Mouse (Mus musculus) hindbrain, embryonic 10.5 days (tissue): ENCODE results near the gene Slc15a1. TPM values are rescaled to one million over a fixed set of nuclear protein-coding genes. Genes with fewer than 3 reads are reported as not detected.

Source experiments
- DNase-seq: peaks from one replicate; pipeline ENCODE4 v3.0.0-alpha.2; 2017; ENCODE audit warnings: low spot score
- H3K27ac ChIP-seq: fragments of 300-500 bp; sonication (generic); 2 replicates; pipeline ENCODE4 v1.5.1; 2016; ENCODE audit warnings: mild to moderate bottlenecking, moderate library complexity
- H3K27me3 ChIP-seq: fragments of 300-500 bp; sonication (generic); 2 replicates; pipeline ENCODE4 v1.6.1; 2016; ENCODE audit warnings: mild to moderate bottlenecking; ENCODE audit not compliant: poor library complexity, insufficient read depth, severe bottlenecking
- H3K36me3 ChIP-seq: fragments of 300-500 bp; sonication (generic); 2 replicates; pipeline ENCODE4 v1.6.1; 2016; ENCODE audit warnings: mild to moderate bottlenecking, moderate library complexity
- H3K4me1 ChIP-seq: fragments of 300-500 bp; sonication (generic); replicated peaks from 2 replicates; pipeline ENCODE4 v1.6.1; 2016; ENCODE audit warnings: mild to moderate bottlenecking
- H3K4me3 ChIP-seq: fragments of 300-500 bp; sonication (generic); 2 replicates; pipeline ENCODE4 v1.5.1; 2016; ENCODE audit warnings: mild to moderate bottlenecking, moderate library complexity
- H3K9me3 ChIP-seq: fragments of 300-500 bp; sonication (generic); 2 replicates; pipeline ENCODE4 v1.6.1; 2016; ENCODE audit warnings: mild to moderate bottlenecking, moderate library complexity
- WGBS: fragments of 180-500 bp; shearing (Covaris S2); methylation state at CpG from one replicate; pipeline ENCODE4 v1.1.7; 2016; 5-methylcytosine and 5-hydroxymethylcytosine counted together
- polyA plus RNA-seq: library from polyadenylated mRNA; unstranded; fragments of >200 nt; fragmentation: Nextera tagmentation; extraction: Ambion mirVana; gene quantifications from 2 replicates; pipeline ENCODE4 v1.2.1, GENCODE M21; 2016

The Slc15a1 gene
- polyA plus RNA-seq, result 0.05 and 0.12 TPM in 2 replicates

- H3K4me1 ChIP-seq, result peaks cover 18% of the 10 kb centered on the region
- peak within 1 kb of the TSS; percentile 44 for H3K4me3 ChIP-seq
- peaks cover 41% of the 10 kb centered on the region for H3K27me3 ChIP-seq
- no peaks in the 10 kb centered on the region for H3K9me3 ChIP-seq
- H3K27ac ChIP-seq, result peak within 1 kb of the TSS; percentile 16; the same call in 1 of the 2 replicates
- H3K36me3 ChIP-seq, result no peaks in the 10 kb centered on the region
- DNase-seq, result peak; percentile 18
- WGBS, result 7% methylated on average over 33 of the region's 33 CpGs
Observed at GRCm38 (mm10) chr14:121504781-121505484, at the start of gene Slc15a1. Gene Slc15a1, minus strand, starts transcription at chr14:121505252.

DNA sequence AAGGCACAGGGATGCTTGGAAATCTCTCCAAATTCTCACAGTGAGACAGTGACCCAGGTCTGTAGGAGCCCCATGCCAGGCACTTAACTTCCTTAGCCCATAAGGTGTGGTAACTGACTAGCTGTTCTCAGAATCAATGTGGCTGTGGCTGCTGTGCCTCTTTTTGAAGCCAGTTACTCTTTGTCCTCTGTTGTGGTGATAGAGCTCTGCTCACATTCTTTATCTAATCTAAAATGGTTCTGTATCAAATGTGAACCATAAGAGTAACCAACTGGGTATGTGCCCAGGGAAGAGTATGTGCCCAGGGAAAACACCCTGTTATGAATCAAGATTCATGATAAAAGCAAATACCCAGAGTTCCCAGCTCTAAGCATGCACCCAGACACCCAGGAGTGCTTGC is 48.7 kb upstream of the Slc15a1 start:
- Histone ChIP-seq H3K9me3 (no peaks in the 10 kb centered on the region), H3K4me1 (peaks cover 10% of the 10 kb centered on the region), H3K36me3 (no peaks in the 10 kb centered on the region), H3K4me3 (no peak overlapping the region), H3K27me3 (peaks cover 3% of the 10 kb centered on the region), H3K27ac (no peak overlapping the region)
- no peak for DNase-seq

DNA sequence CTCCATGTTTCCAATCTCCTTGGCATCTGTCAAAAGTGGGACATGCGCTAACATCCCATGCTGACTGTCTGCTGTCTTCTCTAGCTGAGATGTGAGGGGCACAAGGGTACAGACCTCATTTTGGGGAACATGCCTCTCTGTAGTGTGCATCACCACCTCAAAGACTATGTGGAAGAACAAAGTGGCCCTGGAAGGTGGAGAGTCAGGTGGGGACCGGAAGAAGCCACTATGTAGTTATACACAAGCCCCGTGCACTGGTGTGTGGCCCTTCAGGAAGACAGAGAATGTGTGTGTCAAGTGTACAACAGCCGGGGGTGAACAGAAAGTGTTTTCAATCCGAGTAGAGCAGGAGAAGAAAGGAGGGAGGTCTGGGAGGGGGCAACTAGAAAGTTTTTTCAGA is 47.5 kb upstream of the Slc15a1 start:
- Histone ChIP-seq H3K4me3 (no peak overlapping the region), H3K27me3 (peaks cover 3% of the 10 kb centered on the region), H3K4me1 (peaks cover 13% of the 10 kb centered on the region), H3K36me3 (no peaks in the 10 kb centered on the region), H3K27ac (no peak overlapping the region), H3K9me3 (no peaks in the 10 kb centered on the region)
- no peak for DNase-seq
- WGBS, result 77% methylated on average over 5 of the region's 5 CpGs

DNA sequence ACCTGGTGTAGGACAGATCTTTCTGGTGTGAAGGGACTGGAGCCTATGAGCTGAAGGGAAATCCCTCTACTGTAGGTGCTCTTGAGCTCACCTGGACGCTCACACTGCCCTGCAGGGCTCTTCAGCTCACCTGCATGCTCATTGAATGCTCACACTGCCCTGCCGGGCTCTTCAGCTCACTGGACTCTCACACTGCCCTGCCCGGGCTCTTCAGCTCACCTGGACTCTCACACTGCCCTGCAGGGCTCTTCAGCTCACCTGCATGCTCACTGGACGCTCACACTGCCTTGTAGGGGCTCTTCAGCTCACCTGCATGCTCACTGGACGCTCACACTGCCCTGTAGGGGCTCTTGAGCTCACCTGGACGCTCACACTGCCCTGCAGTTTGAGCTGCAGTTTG is 44.8 kb upstream of the Slc15a1 start:
- H3K27me3 ChIP-seq, result peaks cover 3% of the 10 kb centered on the region
- WGBS, result 72% methylated on average over 6 of the region's 6 CpGs

GRCm38 (mm10) chr14:121547745-121548144 is 42.7 kb upstream of the Slc15a1 start:
- no peak overlapping the region for H3K4me3 ChIP-seq
- no peaks in the 10 kb centered on the region for H3K9me3 ChIP-seq
- DNase-seq, result peak; percentile 25
- peaks cover 3% of the 10 kb centered on the region for H3K27me3 ChIP-seq
- H3K27ac ChIP-seq, result no peak overlapping the region
- H3K4me1 ChIP-seq, result peaks cover 9% of the 10 kb centered on the region
- no peaks in the 10 kb centered on the region for H3K36me3 ChIP-seq
- WGBS, result 51% methylated on average over 7 of the region's 7 CpGs

More for the DNA sequence above, 44.8 kb upstream of the Slc15a1 start:
- Histone ChIP-seq H3K4me3 (no peak overlapping the region), H3K36me3 (no peaks in the 10 kb centered on the region), H3K27ac (no peak overlapping the region), H3K4me1 (peaks cover 9% of the 10 kb centered on the region), H3K9me3 (no peaks in the 10 kb centered on the region)
- DNase-seq, result no peak

DNA sequence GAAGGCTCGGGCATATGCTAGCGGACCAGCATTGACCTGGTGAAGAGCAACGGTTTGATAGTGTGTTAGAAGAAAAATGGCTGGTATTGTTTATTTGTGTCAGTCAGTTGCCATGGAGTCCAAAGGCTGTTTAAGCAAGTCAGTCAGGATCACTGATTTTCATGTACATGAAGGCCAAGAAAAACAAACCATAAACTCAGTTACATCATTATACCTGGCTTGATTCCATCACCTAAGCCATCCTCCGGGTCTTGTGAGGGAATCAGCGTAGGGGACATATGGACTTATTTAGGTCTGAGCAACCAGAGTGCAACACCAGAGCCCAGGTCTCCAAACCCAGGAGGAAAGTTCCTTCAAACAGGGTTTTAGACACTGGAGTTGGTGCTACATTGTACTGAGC is 41.6 kb upstream of the Slc15a1 start:
- Histone ChIP-seq H3K36me3 (no peaks in the 10 kb centered on the region), H3K9me3 (no peaks in the 10 kb centered on the region), H3K27ac (0 out of 2 replicates have a peak overlapping the region, but pooled peaks have one; percentile 50), H3K4me3 (no peak overlapping the region), H3K27me3 (peaks cover 3% of the 10 kb centered on the region; the same call in 1 of the 2 replicates), H3K4me1 (peaks cover 9% of the 10 kb centered on the region)
- 90% methylated on average over 5 of the region's 5 CpGs for WGBS
- DNase-seq, result no peak

GRCm38 (mm10) chr14:121545551-121546331 is 40.7 kb upstream of the Slc15a1 start:
- DNase-seq, result no peak
- peaks cover 9% of the 10 kb centered on the region for H3K4me1 ChIP-seq
- no peak overlapping the region for H3K4me3 ChIP-seq
- 80% methylated on average over 14 of the region's 14 CpGs for WGBS
- H3K36me3 ChIP-seq, result no peaks in the 10 kb centered on the region
- H3K27me3 ChIP-seq, result peaks cover 3% of the 10 kb centered on the region; the same call in 1 of the 2 replicates
- H3K9me3 ChIP-seq, result no peaks in the 10 kb centered on the region
- no peak overlapping the region for H3K27ac ChIP-seq

GRCm38 (mm10) chr14:121541262-121541661 is 36.2 kb upstream of the Slc15a1 start:
- Histone ChIP-seq H3K27ac (no peak overlapping the region), H3K27me3 (no peaks in the 10 kb centered on the region), H3K9me3 (no peaks in the 10 kb centered on the region), H3K4me1 (no peaks in the 10 kb centered on the region), H3K4me3 (no peak overlapping the region), H3K36me3 (no peaks in the 10 kb centered on the region)
- WGBS, result 91% methylated on average over 7 of the region's 7 CpGs
- no peak for DNase-seq

DNA sequence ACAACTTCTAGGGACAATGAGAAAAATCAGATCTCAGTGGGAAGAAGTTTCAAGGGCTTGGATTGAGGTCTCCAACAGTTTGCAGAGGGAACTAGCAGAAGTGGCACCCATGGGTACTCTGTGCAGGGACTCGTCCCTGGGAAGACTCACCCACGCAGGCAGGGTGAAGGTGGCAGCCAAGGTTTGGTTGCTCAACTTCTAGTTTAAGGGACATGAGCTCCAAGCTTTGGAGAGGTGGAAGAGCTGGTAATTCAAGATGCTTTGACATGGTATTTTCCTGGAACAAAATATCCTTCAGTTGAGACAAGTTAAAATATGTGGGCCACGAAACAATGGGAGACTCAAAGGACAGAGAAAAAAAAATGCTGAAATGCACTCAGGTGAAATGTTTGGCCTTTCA is 29.4 kb upstream of the Slc15a1 start:
- H3K36me3 ChIP-seq, result no peaks in the 10 kb centered on the region
- DNase-seq, result no peak
- H3K4me1 ChIP-seq, result no peaks in the 10 kb centered on the region
- no peak overlapping the region for H3K27ac ChIP-seq
- WGBS, result 87% methylated on average over 3 of the region's 3 CpGs
- H3K4me3 ChIP-seq, result no peak overlapping the region
- no peaks in the 10 kb centered on the region for H3K9me3 ChIP-seq
- no peaks in the 10 kb centered on the region for H3K27me3 ChIP-seq

DNA sequence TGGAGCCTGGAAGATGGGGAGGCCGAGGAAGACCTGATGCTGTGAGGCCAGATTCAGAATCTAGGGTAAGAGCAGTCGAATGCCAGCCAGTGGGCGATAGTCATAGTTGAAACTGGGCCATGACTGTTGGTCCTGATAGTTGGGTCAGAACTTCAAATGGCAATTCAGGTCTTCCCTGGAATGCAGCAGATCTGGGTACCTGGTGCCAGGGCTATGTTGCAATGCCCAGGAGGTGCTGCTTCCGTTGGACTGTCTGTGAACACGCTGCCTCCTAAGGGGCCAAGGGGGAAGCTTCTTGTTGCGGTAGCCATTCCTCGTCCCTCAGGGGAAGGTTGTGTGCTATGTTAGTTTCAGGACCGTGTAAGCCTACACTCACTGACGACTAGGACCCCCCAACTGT is 25.8 kb upstream of the Slc15a1 start:
- 82% methylated on average over 9 of the region's 9 CpGs for WGBS
- Histone ChIP-seq H3K36me3 (no peaks in the 10 kb centered on the region), H3K4me1 (no peaks in the 10 kb centered on the region), H3K27me3 (no peaks in the 10 kb centered on the region), H3K9me3 (no peaks in the 10 kb centered on the region), H3K4me3 (no peak overlapping the region), H3K27ac (no peak overlapping the region)
- no peak for DNase-seq

DNA sequence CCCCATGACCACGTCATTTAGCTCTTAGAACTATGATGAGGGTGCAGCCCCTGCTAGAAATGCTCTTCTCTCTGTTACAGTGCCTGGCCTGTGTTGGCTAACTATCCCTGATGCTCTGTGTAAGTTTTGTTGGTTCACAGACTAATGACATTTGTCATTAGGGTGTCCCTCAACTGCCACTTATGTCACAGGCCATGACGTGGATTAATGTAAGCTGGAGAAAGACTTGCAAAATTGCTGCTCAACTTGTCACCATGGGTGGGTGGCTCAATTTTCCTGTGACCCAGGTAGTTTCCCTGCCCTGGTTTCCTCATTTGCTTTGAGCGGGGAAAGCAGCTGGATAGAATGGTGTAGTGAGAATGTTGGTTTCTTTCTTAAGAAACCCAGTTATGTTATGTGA is 22.8 kb upstream of the Slc15a1 start:
- WGBS, result 92% methylated on average over 3 of the region's 3 CpGs
- DNase-seq, result no peak
- H3K4me3 ChIP-seq, result no peak overlapping the region
- no peaks in the 10 kb centered on the region for H3K36me3 ChIP-seq
- H3K9me3 ChIP-seq, result no peaks in the 10 kb centered on the region
- no peaks in the 10 kb centered on the region for H3K27me3 ChIP-seq
- H3K4me1 ChIP-seq, result no peaks in the 10 kb centered on the region
- H3K27ac ChIP-seq, result no peak overlapping the region

GRCm38 (mm10) chr14:121527201-121527600 is 22.1 kb upstream of the Slc15a1 start:
- Histone ChIP-seq H3K27ac (no peak overlapping the region), H3K36me3 (no peaks in the 10 kb centered on the region), H3K9me3 (no peaks in the 10 kb centered on the region), H3K4me1 (no peaks in the 10 kb centered on the region), H3K4me3 (no peak overlapping the region), H3K27me3 (no peaks in the 10 kb centered on the region)
- DNase-seq, result no peak
- 90% methylated on average over 1 of the region's 1 CpGs for whole genome bisulfite sequencing

DNA sequence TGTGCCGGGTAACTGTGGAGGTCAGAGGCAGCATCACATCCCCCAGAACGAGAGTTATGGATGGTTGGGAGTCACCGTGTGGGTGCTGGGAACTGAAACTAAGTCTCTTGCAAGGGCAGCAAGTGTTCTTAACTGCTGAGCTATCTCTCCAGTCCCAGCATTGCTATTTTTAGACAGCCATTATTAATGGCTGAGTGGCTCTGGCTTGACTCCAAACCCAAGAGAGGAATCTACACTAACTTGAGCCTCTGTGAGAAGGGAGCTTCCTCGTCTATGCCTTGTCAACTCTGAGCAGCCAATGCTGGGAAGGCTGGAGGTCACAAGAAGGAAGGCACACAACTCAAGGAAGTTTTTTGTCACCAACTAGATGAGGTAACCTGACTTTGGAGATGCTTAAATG is 16.7 kb upstream of the Slc15a1 start:
- no peak for DNase-seq
- H3K27ac ChIP-seq, result no peak overlapping the region
- WGBS, result 87% methylated on average over 4 of the region's 4 CpGs
- H3K36me3 ChIP-seq, result no peaks in the 10 kb centered on the region
- no peaks in the 10 kb centered on the region for H3K27me3 ChIP-seq
- H3K9me3 ChIP-seq, result no peaks in the 10 kb centered on the region
- H3K4me3 ChIP-seq, result no peak overlapping the region
- no peaks in the 10 kb centered on the region for H3K4me1 ChIP-seq
